Mouse (Mus musculus): ENCODE results near the gene Coasy.

Gene Coasy

DNA sequence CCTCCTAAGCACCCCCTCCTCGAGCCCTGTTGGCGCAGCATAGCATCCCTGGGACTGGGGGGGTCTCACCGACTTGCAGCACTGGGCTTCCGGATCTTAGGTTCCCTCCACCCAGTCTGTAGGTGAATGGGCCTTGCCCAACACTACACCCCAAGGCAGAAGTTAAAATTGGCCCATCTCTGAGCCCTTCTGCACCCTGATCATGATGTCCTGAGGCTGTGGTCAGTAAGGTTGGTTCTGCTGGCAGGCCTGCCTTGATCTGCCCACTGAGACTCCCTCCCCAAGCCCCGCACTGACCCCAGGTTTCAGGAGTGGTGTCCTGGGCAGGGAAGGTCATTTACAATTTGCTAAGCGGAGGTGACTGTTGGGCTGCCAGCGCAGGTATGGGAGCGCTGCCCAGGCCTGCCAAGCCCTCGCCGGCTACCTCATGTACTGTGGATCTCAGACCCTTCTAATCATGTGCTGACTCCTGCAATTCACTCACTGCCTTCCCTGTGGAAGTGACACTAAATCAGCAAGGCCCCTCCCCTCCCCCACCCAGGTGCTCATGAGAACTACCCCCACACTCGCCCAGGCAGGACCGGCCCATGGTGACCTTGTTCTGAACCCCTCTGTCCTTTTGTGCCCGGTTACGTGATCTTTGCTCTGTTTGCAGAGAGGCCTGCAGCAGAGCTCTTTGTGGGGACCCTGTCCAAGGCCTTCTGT lies 19.2 kb upstream of the Coasy start:
- no peak for DNase-seq (ENCODE audit: low read depth, low spot score)

DNA sequence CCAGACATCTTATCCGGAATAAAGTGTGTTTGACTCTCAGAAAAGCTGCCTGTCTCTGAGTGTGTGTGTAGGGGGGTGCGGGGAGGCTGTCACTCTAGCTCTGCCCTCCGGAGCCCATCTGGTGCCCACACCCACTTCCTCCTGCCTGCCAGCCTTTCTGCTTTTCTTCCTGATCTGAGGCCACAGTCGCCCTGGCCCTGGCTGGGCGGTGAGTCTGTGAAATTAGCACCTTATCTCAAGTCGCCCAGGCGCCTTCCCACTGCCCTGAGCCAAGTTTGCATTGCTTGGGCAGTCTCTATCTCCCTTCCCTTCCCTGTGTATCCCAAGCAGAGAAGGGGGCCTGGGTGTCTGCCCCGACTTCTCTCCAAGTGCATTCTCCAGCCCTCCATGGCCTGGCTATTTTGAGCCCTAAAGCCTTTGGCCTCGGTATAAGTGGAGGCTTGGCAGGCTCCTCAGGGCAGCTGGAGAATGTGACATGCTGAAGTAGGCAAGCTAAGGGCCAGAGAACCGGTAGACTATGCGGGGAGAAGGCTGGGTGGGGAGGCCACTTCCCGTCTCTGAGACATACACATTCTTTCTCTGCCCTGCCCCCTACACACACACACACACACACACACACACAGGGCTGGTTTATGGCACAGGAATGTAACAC lies 18.6 kb upstream of the Coasy start:
- no peak for DNase-seq (ENCODE audit: low read depth, low spot score)

DNA sequence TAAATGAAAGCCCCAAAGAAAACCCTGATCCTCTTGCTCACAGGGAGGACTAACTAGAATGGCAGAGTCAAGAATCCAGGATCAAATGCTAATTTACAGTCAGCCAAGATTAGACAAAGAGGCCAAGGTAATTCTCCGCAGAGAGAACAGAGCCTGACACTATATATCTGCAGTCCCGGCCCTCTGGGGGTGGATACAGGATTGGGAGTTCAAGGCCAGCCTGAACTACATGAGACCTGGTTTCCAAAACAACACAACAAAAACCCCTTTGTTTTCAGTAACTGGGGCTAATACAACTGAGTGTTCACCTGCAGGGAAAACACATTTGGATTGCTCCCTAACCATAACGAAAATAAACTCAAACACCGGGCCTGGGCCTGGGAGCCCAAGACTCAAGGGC lies 17.9 kb upstream of the Coasy start:
- DNase-seq (ENCODE audit: low read depth, low spot score), result no peak

DNA sequence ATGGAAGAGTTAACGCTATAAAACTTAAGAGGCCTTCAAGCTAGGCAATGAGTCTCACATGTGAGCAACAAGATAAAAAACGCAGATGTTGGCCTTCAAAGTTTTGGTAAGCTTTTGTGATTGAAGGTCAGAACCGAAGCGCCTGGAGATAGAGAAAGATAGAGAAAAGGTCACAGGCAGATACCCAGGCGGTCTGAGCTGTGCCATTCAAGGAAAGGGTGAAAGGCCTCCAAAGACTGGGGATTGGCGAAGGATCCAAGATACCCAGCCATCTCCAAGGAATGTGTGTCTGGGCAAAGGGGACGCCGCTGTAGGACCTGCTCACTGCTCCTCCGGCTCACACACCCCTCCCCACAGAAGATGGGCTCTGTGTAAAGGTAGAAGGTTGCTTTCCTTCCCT lies 17.4 kb upstream of the Coasy start:
- no peak for DNase-seq (ENCODE audit: low read depth, low spot score)

DNA sequence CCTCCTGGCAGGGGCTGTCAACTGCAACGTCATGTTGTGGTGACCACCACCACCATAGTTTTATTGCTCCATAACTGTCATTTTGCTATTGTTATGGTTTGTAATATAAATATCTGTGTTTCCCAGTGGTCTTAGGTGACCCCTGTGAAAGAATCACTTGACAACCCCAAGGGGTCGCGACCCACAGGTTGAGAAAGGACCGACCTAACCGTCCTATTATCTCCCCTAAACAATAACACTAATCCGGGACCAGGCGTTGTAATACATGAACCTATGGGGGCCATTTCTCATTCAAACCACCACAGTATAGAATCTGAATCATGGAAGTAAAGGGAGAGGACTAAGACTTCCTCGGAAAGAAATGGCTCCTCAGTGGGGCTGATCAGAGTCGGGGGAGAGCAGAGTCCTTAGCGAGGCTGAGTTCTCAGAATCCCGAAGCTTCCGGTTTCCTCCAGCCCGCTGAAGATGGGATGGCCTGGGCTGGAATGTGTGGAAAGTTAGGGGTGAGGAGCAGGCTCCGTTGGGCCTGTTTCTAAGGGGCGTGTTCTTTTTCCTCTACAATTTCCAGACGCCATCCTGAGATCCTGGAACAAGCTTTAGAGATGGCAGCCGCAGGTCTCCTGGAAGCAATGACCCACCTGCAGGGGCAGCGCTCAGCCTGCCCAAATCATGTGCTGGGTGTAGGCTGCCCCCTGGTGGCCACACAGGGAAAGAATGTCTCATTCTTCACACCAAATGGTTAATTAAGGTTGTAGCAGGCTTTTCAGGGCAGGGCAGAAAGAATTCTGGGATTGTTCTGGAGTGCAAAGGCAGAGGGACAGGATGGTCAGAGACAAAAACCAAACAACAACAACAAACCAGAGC lies 15.6 kb upstream of the Coasy start:
- no peak for DNase-seq (ENCODE audit: low read depth, low spot score)

DNA sequence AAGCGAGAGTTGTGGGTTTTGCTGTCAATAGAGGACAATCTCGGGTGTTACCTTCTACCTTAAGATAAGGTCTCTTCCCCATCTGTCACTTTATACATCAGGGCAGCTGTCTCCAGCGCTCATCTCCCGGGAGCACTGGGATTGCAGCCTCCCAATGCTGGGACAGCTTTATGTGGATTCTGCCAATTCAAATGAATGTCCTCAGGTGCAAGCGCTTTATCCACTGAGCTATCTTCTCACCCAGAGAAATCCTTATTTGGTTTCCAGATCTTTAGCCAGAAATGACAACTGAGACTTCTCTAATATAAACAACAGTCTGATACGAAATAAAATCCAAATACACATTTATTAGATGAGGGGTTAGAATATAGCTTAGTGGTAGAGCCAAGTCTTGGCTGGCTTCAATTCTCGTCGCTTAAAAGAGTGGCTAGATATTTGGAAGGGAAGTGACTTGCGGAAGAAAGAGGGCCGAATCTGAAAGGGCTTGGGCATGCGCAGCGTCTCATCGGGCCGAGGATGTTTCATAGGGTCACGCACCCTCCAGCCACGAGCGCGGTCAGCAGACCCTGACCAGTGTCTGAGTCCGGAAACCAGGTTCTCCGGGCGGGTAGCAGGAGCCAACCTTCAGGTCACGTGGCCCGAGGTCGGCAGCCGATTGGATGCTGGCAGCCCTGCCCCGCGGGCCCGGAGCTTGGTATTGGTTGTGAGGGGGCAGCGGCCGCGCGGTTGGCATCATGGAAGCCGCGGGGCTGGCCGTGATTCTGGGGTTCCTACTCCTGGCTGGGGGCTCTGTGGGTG lies 12.8 kb upstream of the Coasy start, which contains the start of gene Naglu:
Naglu (plus strand) TSS at position 622 of the 798 bp plus-strand sequence.
- DNase-seq (ENCODE audit: low read depth, low spot score), result peak; percentile 81

DNA sequence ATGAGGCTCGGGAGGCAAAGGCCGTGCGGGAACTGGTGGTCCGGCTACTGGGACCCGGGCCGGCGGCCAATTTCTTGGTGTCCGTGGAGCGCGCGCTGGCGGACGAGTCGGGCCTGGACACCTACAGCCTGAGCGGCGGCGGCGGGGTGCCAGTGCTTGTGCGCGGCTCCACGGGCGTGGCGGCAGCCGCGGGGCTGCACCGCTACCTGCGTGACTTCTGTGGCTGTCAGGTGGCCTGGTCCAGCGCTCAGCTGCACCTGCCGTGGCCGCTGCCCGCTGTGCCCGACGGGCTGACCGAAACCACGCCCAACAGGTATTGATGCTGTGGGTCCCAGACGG lies 12.2 kb upstream of the Coasy start:
- DNase-seq (ENCODE audit: low read depth, low spot score), result no peak

DNA sequence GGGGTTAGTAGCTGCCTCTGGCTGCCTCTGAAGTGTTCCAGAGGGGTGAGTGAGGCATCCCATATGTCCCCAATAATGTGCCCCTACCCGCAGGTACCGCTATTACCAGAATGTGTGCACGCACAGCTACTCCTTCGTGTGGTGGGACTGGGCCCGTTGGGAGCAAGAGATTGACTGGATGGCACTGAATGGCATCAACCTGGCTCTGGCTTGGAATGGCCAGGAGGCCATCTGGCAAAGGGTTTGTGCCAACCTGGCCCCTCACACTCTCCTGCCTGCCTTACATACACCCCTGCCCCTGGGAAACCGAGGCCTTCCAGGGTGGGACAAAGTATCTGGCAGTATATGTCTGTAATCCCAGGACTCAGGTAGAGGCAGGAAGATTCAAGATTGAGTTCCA lies 11.4 kb upstream of the Coasy start:
- no peak for DNase-seq (ENCODE audit: low read depth, low spot score)

DNA sequence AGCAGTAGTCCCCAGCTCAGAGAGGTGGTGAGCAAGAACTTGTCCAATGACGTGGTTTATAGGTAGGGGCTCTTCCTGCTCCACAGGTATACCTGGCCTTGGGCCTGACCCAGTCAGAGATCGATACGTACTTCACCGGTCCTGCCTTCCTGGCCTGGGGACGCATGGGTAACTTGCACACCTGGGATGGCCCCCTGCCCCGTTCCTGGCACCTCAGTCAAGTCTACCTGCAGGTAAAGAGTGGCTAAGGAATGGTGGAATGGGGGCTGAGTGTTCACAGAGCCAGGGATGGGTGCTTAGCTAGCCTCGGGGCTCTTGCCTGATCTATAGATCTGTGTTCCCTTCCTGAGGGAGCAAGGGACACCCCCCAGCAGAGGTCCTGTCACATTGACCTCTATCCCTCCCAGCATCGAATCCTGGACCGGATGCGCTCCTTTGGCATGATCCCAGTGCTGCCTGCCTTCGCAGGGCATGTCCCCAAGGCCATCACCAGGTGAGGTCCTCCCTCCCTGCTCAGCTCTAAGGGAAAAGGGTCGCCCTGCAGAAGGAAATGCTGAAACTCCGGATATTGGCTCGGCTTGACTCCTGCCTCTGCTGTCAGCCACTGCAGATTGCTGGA lies 10.4 kb upstream of the Coasy start:
- DNase-seq (ENCODE audit: low read depth, low spot score), result no peak

DNA sequence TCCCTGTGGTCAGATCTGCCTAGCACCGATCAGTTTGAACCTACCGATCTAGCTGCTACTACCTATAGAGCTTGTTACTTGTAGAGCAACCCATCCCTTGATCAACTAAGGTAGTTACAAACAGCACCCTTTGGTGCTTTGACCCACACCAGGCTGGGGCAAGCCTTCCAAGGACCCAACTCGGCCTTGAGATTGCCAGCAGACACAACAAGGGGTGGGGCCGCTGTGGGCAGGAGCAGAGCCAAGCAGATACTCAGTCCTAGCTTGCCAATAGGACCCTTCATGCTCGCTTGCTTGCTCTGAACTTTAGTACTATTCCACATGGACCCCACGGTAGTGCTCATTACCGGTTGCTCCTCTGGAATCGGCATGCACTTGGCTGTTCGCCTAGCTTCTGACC lies 4.2 kb upstream of the Coasy start, which contains the start of gene Hsd17b1:
Hsd17b1 (plus strand) TSS at position 291 of the 400 bp plus-strand sequence.
- no peak for DNase-seq (ENCODE audit: low read depth, low spot score)

DNA sequence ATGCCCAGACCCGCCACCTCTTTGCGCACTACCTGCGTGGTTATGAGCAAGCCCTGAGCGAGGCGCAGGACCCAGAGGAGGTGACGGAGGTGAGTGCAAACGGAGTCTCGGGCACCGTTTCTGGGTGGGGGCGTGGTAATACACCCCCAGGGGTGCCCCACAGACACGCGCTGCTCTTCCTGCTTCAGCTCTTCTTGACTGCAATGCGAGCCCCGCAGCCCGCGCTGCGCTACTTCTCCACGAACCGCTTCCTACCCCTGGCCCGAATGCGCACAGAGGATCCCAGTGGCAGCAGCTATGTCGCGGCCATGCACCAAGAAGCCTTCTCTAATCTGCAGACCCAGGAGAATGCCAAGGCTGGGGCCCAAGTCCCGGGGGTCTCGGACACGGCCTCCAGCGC lies 2.6 kb upstream of the Coasy start:
- no peak for DNase-seq (ENCODE audit: low read depth, low spot score)

DNA sequence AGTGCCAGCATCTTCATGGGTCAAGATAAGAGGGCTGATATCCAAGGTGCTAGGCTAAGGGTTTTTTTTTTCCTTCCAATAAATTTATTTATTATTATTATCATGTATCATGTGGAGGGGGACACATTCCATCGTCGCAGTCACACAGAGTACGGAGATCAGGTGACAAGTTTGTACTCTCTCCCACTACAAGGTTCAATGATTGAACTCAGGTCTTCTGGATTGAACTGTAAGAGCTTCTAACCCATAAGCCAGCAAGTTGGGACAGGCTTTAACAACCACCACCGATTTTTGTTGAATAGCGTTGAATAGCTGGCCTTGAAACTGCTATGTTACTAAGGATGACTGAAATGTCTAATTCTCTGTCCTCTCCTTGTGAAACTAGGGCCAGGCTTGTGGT lies 1.9 kb upstream of the Coasy start:
- no peak for DNase-seq (ENCODE audit: low read depth, low spot score)

DNA sequence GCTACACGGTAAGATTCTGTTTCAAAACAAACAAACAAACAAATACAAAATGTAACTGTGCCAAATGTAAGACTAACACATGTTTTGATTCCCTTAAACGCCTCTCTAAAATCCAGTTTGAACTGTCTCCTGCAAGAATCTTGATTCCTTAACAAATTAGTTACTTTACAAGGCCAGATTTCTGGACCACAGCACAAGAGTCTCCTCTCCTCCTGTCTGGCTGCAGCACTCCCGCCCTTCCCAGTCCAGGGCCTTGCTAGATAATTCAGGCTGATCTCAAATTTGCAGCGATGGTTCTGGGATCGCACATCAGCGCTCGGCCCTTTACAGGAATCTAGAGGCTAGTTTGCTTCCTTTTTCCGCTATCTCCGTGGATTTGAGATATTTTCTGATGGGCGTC lies 706 bp upstream of the Coasy start:
- DNase-seq (ENCODE audit: low read depth, low spot score), result no peak

DNA sequence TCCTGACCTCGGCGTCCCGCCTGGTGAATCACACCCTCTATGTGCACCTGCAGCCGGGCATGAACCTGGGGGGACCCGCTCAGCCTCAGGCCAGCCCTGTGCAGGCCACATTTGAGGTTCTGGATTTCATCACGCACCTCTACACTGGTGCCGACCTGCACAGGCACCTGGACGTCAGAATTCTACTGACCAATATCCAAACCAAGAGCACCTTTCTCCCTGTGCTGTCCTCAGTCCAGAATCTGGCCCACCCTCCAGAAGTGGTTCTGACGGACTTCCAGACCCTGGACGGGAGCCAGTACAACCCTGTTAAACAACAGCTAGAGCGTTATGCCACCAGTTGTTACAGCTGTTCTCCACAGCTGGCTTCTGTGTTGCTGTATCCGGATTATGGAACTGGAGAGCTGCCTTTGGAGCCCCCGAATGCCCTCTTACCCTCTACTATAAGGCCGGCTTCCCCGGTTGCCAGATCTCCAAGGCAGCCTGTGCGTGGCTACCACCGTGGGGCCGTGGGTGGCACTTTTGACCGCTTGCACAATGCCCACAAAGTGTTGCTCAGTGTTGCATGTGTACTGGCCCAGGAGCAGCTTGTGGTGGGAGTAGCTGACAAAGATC lies 825 bp downstream of the Coasy start:
- no peak for DNase-seq (ENCODE audit: low read depth, low spot score)

DNA sequence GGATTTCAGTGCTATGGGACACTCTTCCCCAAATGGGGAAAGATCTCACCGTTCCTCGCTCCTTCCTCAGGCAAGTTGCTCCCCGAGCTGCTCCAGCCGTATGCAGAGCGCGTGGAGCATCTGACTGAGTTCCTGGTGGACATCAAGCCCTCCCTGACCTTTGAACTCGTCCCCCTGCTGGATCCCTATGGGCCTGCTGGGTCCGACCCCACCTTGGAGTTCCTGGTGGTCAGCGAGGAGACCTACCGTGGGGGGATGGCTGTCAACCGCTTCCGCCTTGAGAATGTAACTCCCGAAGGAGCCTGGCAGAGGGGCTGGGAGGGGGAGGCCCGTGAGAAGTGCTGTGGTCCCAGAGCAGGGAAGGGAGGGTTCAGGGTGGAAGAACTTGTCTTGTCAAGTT lies 1.9 kb downstream of the Coasy start:
- DNase-seq (ENCODE audit: low read depth, low spot score), result no peak

DNA sequence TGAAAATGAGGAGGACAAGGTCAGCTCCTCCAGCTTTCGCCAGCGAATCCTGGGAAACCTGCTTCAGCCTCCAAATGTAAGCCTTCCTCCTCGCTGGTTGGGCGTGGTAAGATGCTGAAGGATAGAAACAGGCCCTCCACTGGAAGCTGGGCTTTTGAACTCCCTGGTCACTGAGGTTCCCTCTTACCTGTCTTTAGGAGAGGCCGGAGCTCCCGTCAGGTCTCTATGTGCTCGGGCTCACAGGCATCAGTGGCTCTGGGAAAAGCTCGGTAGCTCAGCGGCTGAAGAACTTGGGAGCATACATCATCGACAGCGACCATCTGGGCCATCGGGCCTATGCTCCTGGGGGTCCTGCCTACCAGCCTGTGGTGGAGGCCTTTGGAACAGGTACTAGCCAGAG lies 2.4 kb downstream of the Coasy start:
- DNase-seq (ENCODE audit: low read depth, low spot score), result no peak

DNA sequence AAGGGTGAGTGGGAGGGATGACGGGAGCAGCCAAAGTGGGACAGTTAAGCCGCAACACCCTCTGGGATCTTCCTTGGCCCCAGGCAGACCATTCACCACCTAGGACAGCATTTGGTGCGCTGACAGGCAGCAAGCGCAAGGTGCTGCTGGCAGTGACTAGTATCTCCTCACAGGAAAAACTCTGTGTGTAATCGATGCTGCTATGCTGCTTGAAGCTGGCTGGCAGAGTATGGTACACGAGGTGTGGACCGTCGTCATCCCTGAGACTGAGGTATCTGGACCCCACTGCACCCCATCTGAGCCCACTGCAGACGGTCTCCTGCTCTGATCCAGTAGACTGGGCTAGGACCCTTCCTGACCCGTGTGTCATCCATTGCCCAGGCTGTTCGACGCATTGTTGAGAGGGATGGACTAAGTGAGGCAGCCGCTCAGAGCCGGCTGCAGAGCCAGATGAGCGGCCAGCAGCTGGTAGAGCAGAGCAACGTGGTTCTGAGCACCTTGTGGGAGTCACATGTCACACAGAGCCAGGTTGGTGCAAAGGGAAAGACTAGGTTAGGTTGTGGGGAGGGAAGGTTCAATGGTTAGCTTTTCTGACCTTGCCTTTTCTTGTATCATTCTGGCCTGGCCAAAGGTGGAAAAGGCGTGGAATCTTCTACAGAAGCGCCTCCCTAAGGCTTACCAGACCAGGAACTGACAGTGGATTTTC lies 3.4 kb downstream of the Coasy start:
- no peak for DNase-seq (ENCODE audit: low read depth, low spot score)

DNA sequence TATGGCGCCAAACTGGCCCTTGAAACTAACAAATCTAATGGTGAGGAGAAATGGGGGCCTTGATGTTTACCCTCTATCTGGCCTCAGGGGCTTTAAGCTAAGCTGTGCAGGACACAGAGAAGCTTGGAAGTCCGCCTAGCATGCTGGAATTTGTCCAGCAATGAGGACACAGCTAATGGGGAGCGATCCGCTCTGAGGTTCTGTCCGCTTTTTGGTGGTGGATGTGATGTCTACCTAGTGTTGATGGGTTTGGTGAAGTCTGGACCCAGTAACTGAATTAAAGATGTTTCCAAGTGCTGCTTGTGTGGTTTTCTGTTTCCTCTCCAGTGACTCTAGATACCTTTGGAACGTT lies 3.9 kb downstream of the Coasy start:
- DNase-seq (ENCODE audit: low read depth, low spot score), result no peak

DNA sequence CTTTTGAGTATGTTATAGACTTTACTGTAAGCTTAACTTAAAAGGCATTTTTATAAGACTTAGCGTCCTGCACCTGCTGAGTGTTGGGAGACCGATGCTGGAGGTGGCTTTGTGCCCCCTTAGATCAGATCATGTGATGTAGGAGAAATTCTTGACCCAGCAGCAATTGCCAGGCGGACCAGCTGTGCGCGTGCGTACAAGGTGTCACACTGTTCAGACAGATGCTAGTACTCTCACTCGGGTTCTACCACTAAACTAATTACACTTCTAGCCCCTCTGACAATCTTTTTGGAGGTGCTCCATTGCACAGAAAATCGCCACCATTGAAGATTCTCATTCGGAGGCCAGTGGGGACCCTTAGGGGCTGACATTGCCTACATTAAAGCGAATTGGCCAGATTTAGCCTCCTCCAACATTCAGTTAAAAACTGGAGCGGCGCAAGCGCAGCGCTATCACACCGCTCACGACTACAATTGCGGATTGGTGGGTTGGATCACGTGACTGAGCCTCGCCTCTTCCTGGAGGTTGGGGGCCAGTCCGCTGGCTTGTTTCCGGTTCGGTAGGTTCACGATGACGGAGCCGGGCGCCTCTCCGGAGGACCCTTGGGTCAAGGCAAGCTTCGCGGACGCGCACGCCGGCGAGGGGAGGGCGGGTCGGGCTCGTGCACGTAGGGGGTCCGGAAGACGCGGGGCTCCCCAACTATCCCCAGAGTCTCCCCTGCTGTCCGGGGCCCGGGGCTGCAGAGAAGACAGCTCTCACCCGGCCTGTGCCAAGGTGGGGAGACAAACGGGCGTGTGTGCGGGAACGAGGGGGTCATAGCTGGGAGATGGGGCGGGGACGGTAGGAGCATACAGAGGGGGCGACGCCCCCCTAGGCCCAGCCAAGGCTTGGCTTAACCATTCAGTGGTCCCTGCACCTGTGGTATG lies 4.7 kb downstream of the Coasy start, which contains the start of gene Mlx:
Mlx (plus strand) TSS at position 522 of the 926 bp plus-strand sequence.
- DNase-seq (ENCODE audit: low read depth, low spot score), result peak; percentile 85

Measured in brain, embryonic 18.5 days (tissue).